Mouse (Mus musculus): ENCODE results near the gene Zfp366. TPM values are rescaled to one million over a fixed set of nuclear protein-coding genes. Genes with fewer than 3 reads are reported as not detected.
A peak's percentile ranks its signal among the peaks of the same experiment; 100 is the strongest.

Zfp366 gene
- total RNA-seq, 2 experiments from 2014 or later: 5.1 to 8.1 TPM

DNA sequence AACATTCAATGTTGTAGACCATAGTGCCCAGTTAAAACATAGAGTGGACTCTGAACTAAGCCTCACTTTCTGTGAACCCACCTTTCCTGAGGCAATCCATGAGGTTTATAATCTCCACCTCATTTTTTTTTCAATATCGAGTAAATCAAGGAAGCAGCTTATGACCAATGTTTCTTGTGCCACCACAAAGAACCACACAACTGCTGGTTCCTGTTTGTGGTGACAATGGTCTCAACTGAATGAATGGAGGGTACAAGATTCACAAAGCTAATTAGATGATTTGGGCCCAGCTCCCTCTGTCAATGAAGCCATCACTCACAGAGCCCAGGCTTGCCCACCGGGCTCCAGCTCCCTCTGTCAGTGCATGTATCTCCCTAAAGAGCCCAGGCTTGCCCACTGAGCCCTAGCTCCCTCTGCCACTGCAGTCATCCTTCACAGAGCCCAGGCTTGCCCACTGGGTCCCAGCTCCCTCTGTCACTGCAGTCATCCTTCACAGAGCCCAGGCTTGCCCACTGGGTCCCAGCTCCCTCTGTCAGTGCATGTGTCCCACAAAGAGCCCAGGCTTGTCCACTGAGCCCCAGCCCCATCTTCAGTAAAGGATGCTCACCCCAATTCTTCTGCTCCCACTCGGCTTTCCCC lies 1.2 kb upstream of the Zfp366 start:
- no peak for DNase-seq (ENCODE audit: low spot score in 2 of 2)

DNA sequence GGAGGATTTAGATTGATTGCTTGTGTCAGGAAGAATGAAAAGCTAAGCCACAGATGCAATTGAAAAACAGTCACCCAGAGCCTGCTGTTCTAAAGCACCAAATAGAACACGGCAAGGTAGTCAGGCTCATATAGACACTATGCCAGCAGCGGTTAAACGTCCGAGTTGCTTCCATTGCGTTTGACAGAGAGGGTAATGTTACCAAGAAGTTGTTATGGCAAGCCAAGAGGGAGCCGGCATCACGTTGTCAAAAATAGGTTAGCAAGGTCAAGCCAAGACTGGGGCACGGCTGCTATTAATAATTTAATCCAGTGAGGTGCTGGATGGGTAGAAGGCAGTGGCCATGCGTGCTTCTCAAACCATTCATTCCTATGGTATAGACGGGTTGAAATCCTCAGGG lies 950 bp downstream of the Zfp366 start:
- intact Hi-C loops (cut with DNase I): no loop called here
- no peak for DNase-seq (ENCODE audit: low spot score in 2 of 2)

More for the DNA sequence above, 1.2 kb upstream of the Zfp366 start:
- intact Hi-C loops (cut with DNase I): no loop called here

DNA sequence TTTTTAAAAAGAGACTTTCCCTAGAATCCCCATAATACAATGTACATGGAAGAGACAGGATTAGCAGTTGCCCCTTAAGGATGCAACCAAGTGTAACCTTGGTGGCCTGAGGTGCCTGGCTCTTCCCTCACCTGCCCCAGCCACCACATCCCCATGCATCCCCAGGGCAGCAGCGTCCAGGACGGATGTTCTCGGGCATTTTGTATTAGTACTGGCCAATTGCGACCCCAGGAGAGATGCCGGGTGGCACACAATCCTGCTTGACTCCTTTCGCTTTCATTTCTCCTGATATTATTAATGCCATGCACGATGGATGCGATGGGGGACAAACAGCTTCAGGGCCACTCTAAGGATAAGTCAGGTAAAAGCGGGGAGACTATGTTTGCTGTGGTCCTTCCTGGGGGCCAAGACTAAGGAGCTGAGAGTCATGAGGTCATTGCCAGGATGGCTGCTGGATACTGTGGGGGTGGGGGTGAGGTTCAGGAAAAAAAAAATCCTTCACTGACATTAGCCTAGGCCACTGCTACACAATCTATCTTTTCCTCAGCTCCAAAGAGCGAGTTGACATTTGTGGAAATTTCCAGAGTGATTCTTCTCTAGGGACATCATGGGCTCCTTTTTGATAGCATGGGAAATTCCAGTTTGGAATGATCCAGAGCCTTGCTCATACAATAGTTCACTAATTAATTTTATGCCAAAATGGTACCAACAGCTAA lies 1.7 kb downstream of the Zfp366 start:
- intact Hi-C loops (cut with DNase I): no loop called here
- DNase-seq (ENCODE audit: low spot score in 2 of 2): no peak

DNA sequence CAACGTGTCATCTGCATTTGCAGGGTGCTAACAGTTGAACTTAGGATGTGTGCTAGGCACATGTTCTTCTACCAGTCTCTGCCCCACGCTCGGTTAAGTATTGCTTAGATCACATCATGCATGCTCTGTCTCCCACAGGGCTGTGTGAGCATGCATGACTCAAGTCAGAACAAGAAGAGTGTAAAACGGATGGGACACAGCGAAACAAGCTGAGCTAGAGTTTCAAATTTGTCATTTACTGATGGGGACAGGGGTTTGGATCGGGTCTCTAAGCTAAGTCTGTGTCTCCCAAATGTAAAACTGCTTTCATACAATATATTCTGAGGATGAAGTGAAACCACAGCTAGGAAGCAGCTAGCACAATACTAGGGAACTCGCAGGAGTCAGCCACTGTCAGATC lies 2.2 kb downstream of the Zfp366 start:
- DNase-seq (ENCODE audit: low spot score in 2 of 2): no peak
- intact Hi-C loops (cut with DNase I): no loop called here

DNA sequence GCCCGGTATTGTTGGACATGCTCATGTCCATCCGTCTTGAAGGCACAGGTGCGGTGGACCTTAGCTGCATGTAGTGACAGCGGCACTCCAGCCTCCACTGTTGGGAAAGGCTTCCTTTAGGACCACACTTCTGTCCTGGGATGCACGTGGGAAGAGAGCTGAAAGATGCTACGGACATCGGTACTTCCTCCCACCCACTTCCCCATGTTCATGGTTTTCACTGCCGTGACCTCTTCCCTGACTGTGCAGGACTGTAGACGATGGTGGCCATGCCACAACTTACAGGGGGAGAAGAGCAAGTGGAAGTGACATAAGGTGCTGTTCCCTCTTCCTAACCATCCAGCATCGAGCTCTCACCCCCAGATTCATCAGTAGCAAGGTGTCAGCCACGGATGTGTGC lies 2.8 kb downstream of the Zfp366 start:
- no peak for DNase-seq (ENCODE audit: low spot score in 2 of 2)
- intact Hi-C loops (cut with DNase I): no loop called here

DNA sequence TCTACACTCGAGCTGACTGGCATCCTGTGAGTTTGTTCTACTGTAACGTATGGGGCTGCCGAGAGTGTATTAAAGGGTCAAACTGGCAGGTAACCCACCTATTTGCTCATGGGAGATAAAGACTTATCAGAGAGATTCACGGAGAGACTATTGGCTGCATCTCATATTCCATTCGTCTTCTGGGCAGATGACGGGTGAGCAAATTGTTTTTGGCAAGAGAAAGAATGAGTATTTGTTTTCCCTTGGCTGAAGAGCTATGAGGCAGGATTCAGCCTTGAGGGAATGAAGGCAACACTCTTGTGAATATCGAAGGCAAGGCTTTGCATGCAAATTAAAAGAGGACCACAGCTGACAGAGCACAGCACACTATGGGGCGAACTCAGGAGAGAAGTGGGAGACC lies 4.0 kb downstream of the Zfp366 start:
- peak in 1 of 2 experiments; percentile 37 for DNase-seq (ENCODE audit: low spot score in 2 of 2)
- intact Hi-C loops (cut with DNase I): no loop called here

DNA sequence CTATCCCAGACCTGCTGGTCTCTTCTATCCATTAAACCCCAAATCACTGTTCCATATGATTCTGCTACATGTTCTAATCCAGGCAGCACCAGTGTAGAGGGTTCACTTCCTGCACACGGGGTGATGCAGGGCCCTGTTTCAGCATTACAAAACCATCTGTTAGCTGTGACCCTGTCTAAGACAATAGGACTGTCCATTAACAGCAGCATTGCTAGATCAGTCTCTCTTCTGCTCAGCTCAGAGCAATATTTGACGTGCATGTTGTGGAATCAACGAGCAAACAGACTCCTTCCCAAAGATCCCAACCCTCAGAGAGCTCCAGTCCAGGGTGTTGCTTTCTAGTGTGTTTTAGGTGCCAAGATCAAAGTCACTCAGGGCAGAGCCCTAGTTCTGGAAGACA lies 5.0 kb downstream of the Zfp366 start:
- DNase-seq (ENCODE audit: low spot score in 2 of 2): no peak
- intact Hi-C loops (cut with DNase I): loop anchor here (5.0 kb wide), 1 partner anchor 48 kb away; no protein-coding TSS in a partner anchor

DNA sequence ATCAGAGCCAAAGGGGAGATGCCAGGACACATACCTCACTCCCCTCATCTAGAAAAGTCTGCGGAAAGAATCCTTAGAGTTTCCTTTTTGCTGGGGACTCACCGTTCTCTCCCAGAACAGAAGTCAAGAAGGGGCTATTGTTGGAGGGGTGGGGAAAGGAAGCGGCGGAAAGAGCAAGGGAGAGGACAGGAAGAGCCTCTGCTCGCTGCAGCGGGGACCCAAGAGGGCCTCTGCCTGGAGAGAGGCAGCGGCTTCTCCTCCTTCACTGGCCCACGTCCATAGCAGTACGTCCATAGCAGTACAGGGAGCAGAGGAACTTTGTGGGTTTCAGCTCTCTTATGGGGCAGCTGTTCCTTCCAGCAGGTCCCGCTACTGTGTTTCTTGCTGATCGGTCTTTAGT lies 5.8 kb downstream of the Zfp366 start:
- DNase-seq (ENCODE audit: low spot score in 2 of 2): no peak
- intact Hi-C loops (cut with DNase I): loop anchor here (5.0 kb wide), 1 partner anchor 47 kb away; no protein-coding TSS in a partner anchor

DNA sequence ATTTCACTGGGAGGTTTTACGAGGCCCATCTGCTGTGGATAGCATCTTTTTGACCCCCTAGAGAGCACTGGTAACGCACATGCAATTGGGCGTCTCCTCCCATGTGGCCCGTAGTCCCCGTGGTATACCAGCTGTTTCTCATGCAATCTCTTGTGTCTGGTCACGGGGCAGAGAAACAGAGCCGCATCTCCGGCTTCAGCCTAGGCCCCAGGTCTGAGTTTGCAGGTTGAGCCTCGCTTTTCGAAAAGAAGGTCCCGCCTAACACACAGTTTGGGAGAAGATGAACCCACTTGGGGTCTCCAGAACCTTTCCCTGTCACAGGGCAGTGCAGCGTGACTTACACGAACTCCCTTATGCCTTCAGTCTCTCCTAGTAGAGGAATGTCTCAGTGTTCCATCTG lies 6.4 kb downstream of the Zfp366 start:
- DNase-seq (ENCODE audit: low spot score in 2 of 2): no peak
- intact Hi-C loops (cut with DNase I): loop anchor here (5.0 kb wide), 1 partner anchor 46 kb away; no protein-coding TSS in a partner anchor

DNA sequence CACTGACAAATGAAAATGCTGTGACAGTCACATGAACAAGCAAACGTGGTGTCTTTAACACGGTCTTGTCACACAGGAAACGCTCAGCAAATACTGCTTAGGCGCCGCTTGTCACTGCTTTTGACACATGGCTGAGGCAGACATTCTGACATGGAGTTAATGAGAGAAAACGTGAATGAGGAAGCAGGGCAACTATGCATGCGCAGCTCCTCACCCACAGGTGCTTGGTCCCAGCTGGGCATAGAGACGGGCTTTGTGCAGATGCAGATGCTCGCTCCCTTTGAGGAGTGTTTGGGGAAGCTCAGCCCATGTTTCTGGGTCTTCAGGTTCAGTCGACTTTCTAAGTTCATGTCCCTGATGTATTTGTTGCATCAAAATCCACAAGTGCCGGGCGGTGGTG lies 11.7 kb downstream of the Zfp366 start:
- intact Hi-C loops (cut with DNase I): no loop called here
- DNase-seq (ENCODE audit: low spot score in 2 of 2): no peak

DNA sequence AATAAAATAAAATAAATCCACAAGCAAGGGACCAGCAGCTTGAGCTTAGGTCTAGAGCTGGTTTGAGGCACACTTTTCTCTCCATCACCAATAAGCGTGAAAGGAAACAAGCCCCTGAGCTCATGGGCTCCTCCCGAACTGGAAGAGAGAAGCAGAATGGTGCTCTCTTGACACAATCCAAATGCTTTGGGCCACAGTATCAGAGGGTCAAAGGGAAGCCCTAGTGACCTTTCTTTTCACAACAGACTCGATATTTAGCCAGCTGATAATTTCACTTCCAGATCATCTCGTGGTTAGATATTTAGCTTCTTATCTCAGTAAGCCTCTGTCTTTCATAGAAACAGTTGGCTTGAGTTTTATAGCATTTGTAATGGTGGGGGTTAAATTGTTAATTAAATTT lies 12.2 kb downstream of the Zfp366 start:
- no peak for DNase-seq (ENCODE audit: low spot score in 2 of 2)
- intact Hi-C loops (cut with DNase I): no loop called here

DNA sequence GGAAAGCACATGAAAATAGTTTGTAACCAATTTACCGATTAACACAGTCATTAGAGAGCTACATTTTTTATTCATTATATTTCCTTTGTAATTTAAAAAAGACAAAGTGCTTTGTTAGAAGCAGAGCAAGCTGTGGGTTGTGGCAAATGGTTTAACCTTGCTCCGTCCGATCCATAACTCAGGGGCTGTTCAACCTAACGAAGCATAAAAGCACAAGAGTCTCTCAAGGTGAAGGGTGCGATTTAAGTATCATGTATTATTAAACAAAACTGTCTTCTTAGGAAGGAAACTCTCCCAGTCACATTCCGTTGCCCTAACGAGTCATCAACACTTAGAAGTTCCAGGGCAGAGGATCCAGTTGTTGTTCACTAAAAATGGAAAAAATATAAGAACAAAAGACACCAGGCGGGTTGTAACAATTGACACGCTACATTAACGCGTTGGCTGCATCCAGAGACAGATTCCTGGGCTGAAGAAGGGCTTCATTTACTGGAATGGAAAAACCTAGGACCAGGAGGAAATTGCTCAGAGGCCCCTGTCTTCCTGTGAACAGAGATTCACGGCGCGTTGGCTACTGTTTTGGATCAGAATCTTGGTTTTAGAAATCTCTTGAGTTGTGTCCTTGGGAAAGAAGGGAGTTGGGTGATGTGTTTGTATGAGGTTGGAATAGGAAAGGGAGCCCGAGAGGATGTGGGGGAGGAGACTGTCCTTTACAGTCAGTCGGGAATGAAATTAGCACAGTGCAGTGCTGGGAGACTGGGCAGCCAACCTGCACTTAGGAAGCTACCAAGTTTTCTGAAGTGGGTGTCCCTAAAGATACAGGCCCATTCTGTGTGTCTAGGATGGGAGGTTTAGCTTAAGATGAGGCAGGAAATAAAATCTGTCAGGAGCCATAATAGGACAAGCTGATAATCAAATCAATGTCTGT lies 17.3 kb downstream of the Zfp366 start:
- intact Hi-C loops (cut with DNase I): no loop called here
- DNase-seq (ENCODE audit: low spot score in 2 of 2): no peak

DNA sequence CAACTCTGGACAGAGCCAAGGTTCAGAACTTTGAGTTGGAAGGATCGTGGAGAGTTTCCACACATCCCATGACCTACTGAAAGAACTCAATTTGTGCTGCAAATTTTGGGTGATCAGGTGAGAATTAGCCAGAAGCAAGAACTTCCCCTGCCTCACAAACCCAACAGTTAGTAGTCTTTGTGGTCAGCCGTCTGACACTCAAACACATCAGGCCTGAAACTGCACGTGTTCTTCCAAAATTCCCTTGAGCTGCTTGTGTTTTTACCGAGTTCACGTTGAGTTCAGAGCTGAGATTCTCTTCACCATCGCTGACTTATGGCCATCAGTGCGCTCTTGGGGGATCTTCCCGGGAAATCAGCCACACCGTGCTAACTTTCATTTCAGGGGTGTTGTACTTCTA lies 22.6 kb downstream of the Zfp366 start:
- intact Hi-C loops (cut with DNase I): no loop called here
- DNase-seq (ENCODE audit: low spot score in 2 of 2): no peak

DNA sequence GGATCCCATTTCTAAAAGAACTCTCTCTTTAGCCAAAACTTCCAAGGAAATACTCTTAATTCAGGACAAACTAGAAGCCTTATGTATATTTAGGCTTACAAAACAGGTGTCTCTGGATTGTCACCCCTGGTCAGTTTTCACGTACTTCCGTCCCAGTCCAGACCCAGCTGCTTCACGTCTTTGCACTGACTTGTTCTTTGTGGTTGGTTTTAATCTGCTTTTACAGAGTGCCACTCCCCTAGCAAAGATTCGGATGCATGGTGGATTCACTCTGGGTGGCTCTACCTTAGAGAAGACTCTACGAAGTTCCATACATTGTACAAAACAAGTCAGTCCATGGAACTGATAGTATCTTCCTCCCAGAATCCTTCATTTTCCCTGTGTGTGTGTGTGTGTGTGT lies 25.2 kb downstream of the Zfp366 start:
- no peak for DNase-seq (ENCODE audit: low spot score in 2 of 2)
- intact Hi-C loops (cut with DNase I): no loop called here

DNA sequence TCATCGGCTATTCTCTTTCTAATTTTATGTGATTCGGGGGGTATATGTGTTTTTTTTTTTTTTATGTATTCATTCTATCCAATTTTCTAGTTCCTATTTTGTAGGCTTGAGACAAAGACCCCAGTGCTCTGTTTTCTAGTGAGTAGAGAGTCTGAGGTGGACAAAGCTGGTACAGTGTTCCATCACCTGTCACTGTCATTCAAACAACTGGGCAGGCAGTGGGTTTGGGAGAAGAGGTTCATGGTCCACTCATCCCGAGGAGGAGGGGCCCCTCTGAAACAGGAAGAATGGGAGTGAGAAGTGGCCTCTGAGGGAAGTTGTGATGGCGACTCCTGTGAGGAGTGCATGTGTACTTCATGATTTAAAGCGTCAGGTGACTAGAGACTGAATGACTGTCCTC lies 26.2 kb downstream of the Zfp366 start:
- no peak for DNase-seq (ENCODE audit: low spot score in 2 of 2)
- intact Hi-C loops (cut with DNase I): no loop called here

DNA sequence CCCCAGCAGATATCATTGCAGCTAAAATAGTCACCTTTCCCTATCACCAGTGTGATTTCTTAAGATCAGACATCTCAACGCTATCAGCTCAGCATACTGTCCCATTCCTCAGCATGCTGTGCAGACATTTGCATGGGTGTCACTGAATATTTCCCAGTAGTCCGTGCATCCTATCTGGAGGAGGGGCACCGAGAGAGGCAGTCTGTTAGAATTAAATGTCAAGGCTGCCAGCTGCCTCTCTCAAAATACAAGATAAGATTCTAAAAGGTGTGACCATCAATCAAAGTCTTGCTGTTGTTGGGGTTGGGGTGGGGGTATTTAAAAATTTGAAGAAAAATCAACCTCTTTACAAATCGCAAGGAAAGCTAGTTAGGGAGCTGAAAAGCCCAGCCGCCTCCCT lies 28.4 kb downstream of the Zfp366 start:
- DNase-seq (ENCODE audit: low spot score in 2 of 2): no peak
- intact Hi-C loops (cut with DNase I): no loop called here

DNA sequence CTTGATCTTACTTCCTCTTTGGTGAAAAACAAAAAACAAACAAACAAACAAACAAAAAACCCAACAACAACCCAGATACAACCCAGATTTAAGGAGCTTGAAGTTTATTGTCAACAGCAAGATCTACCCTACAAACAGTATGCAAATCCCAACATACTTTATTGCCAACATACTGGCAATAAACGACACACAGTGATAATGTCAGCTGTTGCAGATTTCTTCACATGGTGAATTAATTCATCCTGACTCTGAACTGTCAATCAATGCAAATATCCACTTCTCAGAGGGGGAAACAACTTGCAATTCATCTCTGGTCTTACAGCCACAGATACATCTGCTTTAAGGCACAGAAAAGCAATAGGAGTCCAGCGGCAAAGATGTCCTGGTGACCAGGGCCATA lies 31.4 kb downstream of the Zfp366 start:
- intact Hi-C loops (cut with DNase I): no loop called here
- DNase-seq (ENCODE audit: low spot score in 2 of 2): no peak

DNA sequence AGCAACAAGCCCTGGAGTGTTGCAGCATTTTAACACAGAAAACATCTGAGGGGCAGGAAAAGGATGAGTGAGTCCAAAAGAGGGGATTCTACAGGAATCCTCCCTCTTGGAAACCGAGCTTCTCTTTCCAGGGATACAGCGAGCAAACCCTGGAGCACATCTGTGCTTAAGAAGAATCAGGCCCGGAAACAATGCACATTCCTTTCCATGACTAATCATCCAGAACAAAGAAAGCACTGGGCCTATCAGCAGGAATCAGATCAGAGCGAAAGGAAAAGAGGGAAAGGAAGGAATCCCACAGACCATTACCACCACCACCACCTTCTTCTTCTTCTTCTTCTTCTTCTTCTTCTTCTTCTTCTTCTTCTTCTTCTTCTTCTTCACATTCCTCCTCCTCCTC lies 33.4 kb downstream of the Zfp366 start:
- intact Hi-C loops (cut with DNase I): no loop called here
- no peak for DNase-seq (ENCODE audit: low spot score in 2 of 2)

DNA sequence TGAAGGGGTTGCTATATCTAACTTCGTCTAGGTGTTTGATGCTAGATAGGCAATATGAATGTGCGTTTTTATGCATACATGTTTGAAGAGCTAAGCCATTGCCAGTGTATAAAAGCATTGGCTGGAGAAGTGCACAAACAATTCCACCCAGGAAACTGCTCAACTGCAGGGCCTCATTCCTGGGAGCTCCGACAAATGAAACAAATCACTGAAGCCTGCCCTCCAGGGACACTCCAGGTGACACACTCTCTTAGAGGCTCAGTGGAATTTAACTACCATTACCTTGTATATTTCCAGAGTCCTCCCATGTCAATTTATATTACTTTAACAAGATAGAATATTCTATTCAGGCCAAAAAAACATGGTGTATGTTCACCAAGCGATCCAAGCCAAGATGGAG lies 35.0 kb downstream of the Zfp366 start:
- intact Hi-C loops (cut with DNase I): no loop called here
- DNase-seq (ENCODE audit: low spot score in 2 of 2): no peak

DNA sequence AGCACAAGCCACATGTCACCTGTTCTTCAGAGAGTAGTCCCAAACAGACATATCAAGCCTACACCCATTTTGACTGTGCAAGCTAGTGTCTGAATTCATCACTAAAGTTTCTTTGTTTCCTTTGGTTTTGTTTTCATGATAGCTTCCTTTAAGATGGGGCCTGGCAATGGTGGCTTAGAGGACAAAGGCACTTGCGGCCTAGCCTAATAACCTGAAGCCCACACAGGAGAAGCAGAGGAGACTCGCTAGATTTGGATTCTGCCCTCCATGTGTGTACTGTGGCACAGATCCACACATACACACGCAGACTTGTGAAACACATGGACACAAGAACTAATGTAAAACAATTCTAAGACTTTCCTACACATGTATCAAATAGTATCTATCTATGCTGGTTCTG lies 37.4 kb downstream of the Zfp366 start:
- no peak for DNase-seq (ENCODE audit: low spot score in 2 of 2)
- intact Hi-C loops (cut with DNase I): no loop called here
